Mouse (Mus musculus): ENCODE results near the gene Mtmr12. TPM values are rescaled to one million over a fixed set of nuclear protein-coding genes. Genes with fewer than 3 reads are reported as not detected.
"Not testable (repeated sequence)": the region's sequence is repeated elsewhere in the genome, so short reads cannot be mapped to it uniquely, and the experiment has no call there.

The Mtmr12 gene
- total RNA-seq, 2 experiments from 2014 or later, result 3.1 to 4.7 TPM

- DNase-seq, result peak; percentile 28
These were observed 6.7 kb downstream of the Mtmr12 start for GRCm38 (mm10) chr15:12211577-12211976.

- no peak for DNase-seq
These were observed 7.4 kb downstream of the Mtmr12 start for GRCm38 (mm10) chr15:12212266-12212665.

DNA sequence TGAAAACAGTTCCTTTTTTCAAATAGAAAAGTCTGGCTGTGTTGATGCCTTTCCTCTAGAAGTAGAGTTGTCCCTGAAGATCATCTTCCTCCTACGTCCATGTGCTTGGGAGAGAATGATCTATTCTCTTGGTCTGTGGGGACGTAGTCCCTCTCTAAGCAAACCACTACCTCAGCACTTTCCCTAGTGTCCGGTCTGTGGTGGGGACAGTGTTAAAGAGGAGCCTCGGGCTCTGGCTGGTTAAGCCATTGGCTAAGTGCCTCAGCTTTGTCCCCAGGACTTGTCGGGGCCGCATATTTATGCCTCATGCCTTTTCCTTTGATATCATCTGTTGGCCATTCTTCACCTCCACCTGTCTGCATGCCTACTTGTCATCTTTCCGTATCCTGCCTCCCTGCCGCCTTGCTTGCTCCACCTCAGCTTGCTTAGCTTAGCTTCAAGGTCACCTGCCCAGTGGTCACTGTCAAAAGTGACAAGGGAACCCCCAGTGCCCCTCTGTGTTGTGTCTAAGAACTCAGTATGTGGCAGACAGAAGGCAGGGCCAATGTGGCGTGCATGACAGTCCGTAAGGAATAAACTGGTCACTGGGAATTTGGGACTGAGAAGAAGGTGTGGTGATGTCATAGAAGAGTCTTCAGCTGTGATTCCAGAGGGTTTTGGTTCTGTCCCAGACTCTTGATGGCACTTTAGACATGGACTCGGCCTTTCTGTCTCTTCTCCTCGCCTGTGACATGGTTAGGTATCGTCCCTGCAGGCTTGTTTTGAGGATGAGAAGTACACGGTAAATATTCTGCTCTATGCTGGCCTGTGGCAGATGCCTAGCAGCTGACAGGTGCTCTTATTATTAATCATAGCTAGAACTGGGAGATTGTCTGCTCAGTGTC, 9.9 kb downstream of the Mtmr12 start:
- DNase-seq, result no peak

GRCm38 (mm10) chr15:12215415-12215718, 10.5 kb downstream of the Mtmr12 start:
- DNase-seq, result no peak

- no peak for DNase-seq
These were observed 11.3 kb downstream of the Mtmr12 start for GRCm38 (mm10) chr15:12216119-12216518.

DNA sequence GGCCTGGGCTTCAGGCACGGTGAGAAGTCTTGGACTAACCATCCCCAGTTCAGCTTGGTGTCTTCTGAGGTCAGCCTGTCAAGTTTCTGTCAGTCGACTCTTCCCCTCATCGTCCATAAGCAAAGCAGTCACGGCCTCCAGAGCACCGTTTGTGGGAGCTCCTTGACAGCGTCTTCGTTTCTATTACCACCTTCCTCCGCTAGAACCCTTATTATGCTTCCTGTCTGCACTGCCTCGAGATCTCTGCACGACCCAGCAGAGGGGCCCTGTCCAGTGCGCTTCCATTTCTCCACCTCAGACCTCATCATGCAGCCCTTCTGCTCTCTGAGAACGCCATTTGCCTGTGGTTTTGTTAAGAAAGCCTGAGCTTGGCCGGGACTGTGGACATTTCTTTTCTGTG, 12.0 kb downstream of the Mtmr12 start:
- DNase-seq, result no peak

DNA sequence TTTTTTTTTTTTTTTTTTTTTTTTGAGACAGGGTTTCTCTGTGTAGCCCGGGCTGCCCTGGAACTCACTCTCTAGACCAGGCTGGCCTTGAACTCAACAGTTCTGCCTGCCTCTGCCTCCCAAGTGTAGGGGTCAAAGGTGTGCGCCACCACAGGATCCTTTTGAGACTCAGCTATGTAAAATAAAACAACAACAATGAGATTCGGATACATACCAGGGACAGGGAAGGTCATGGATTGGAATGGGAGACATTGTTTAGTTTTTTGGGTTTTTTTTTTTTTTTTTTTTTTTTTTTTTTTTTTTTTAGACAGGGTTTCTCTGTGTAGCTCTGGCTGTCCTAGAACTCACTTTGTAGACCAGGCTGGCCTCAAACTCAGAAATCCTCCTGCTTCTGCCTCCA, 12.5 kb downstream of the Mtmr12 start:
- DNase-seq, result not testable (repeated sequence)

DNA sequence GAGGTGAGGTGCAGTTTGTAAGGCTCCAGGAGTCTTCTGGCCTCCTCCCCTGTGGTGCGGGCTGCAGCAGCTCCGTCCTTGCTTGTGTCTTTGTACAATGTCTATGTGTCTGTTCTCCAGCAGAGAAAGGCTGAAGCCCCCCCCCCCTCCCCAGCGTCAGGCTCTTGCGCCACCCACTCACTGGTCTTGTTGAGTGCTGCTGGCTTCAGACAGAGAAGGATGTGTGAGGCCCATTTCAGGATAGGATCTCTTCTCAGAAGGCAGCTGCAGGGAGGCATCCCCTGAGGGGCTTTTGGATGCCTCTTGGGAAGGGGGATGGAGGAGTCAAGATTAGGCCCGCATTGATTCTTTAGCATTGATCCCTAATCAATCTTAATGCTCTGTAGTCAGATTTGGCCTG, 13.0 kb downstream of the Mtmr12 start:
- no peak for DNase-seq

DNA sequence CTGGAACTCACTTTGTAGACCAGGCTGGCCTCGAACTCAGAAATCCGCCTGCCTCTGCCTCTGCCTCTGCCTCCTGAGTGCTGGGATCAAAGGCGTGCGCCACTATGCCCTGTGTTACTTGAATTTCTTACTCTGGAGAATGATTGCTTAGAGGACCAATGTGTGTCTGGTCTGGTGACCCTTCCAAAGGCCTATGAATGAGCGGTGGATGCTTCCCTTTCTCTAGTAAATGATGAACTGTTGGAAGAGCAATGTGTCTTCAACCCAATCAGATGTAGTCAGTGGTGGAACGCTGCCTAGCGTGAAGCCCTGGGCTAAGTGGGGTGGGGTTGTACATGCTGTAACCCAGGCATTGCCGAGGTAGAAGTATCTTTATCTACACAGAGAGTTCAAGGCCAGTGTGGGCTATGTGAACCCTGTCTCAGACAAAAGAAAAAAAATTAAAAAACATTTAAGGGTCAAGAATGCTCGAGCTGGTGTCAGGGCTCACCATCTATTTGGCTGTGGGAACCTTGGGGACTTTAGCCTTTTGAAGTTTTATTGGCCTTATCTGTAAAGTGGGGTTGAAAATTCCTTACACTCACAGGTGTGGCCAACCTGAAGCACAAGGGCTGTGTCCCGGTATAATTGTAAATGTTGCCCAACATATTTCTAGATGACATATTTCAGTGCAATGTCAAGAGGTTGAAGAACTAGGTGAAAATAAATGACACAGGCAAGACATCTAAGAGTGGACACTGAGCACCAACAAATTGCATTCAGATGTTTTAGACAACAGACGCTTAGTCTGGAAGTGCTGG, 14.0 kb downstream of the Mtmr12 start:
- DNase-seq, result no peak

- no peak for DNase-seq
These were observed 16.3 kb downstream of the Mtmr12 start for GRCm38 (mm10) chr15:12221131-12221530.

DNA sequence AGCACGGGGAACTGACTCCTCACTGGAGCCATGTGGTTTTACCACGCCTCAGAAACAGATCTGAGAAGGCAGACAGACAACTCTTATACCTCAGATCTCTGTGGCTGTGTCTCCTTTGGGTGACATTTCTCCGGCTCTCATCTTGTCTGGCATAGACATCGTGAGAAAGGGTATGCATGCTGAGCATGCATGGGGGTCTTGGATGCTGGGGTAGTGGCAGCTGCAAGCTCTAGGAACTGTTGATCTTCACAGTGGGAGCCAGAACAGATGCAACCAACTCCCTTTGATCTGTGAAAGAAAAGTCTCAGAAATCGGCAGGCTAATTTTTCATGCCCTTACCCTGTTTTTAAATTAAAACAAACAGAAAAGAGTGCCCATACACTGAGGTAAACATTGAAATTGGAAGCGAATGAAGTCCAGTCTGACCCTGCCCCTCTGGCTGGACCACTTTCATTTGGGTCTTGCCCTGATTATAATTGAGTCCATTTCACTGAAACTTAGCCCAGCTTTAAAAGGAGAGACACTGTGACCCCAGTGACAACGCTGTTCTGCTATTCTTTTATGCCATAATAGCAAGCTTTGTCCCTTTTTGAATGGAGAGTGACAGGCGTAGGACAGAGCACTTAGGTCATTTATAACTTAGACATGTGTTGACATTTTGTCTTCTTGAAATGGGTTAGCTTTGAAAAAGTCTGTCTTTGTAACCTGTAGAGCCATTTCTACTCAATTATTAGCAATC, 17.9 kb downstream of the Mtmr12 start:
- DNase-seq, result no peak

DNA sequence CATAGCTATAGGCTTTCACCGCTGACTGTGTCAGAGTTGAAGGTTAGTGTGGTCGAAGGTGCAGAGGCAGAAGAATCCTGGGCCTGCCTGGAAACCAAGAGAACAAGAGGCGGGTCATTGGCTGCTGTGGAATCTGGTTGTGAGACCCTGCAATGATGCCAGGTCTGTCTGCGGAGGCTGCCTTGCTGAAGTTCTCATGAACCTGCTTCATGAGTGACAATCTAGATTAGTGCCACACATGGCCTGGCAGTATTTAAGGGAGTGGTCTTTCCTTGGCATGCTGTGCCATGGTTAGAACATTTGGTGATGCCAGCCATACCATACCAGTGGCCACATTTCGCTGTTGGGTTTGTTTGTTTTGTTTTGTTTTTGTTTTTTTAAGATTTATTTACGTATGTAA, 18.6 kb downstream of the Mtmr12 start:
- no peak for DNase-seq

DNA sequence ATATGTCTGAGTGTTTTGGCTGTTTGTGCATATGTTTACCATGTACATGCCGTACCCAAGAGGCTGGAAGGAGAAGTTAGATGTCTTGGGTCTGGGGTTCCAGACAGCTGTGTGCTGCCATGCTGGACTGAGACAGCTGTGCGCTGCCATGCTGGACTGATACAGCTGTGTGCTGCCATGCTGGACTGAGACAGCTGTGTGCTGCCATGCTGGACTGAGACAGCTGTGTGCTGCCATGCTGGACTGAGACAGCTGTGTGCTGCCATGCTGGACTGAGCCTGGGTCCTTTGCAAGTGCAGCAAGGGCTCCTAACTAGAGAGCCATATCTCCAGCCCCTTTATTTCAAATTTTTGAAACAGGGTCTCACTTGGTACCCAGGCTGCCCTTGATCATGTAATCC, 19.4 kb downstream of the Mtmr12 start:
- no peak for DNase-seq

- DNase-seq, result no peak
These were observed 20.2 kb downstream of the Mtmr12 start for GRCm38 (mm10) chr15:12225062-12225461.

DNA sequence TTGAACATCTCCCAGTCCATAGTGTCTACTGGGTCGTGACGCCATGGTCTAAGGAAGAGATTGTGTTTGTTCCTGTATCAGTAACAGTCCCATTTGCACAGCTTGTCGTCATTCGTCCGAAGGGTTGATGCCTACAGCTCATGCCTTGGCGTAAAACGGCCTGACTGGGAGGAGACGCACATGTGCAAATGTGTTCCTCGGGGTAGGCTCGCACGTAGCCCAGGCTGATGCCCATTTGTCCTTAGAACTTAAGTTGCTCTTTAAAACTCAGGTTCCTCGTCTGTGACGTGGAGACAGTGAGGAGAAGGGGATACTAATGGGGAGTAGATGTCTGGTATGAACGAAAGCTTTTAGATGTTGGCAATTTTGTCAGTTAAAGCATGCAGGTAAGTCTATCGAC, 22.1 kb downstream of the Mtmr12 start:
- no peak for DNase-seq

DNA sequence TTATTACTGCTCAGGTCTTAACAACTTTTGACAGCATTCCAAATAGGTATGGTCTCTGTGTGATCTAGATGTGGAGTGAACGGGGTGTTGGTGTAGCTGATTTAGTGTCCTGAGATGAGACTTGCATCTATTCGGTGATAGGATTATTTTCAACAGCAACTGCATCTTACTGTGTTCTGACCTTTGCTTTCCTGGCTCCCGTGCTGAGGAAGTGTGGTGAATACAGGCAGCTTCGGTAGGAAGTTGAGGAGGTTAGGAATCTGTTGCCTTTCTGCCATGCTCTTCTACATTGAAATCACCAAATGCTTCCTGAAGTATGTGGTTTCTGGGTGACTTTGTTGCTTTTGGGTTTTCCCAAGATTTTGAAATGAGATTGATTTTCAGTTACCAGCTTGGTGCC, 22.5 kb downstream of the Mtmr12 start:
- DNase-seq, result no peak

- DNase-seq, result no peak
These were observed 24.9 kb downstream of the Mtmr12 start for GRCm38 (mm10) chr15:12229603-12230242.

DNA sequence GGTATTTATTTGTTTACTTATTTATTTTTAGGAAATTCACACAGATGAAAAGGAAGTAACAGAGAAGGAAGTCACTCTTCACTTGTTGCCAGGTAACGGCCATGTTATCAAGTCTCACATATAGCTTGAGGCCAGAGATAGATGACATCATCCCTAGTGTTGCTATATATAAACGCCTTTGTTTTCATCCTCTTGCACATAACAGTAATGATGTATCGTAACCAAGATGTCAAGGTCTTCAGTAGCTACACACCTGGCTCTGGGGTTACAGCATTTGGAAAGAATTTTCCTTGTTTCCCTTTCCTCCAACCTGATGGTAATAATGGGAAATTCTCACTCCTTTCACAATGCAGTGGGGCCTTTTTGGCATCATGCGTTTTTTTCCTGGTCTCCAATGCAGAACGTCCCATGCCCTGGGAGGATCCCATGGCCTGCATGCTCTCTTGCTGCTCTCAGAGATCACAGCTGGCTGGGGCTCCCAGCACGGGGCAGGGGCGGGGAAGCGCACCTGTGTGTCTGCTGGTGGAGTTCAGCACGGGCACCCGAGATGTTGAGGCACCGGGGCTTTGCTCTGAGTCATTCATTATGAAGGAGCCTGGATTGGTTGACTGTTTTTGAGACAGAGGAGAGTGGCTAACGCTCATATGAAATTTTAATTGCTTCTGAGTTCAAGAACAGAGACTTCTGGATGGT, 25.6 kb downstream of the Mtmr12 start:
- no peak for DNase-seq

DNA sequence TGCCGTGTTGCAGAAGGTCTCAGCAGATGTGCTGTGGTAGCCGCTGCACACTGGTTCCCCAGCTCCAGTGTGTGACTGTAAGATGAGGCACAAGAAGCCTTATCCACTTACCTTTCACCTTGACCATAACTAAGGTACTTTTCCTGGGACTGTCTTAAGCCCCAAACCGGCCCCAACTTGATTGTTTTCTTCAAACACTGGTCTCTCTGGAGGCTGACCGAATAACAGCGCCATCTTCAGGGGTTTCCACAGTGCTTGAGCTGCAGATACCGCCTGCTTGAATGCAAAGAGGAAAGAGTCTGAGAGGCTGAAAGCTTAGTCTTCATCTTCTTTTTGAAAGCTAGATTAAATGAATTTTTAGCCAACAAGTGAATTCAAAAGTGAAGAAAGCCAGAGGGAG, 26.6 kb downstream of the Mtmr12 start:
- no peak for DNase-seq

- DNase-seq, result no peak
These were observed 27.6 kb downstream of the Mtmr12 start for GRCm38 (mm10) chr15:12232429-12232828.

DNA sequence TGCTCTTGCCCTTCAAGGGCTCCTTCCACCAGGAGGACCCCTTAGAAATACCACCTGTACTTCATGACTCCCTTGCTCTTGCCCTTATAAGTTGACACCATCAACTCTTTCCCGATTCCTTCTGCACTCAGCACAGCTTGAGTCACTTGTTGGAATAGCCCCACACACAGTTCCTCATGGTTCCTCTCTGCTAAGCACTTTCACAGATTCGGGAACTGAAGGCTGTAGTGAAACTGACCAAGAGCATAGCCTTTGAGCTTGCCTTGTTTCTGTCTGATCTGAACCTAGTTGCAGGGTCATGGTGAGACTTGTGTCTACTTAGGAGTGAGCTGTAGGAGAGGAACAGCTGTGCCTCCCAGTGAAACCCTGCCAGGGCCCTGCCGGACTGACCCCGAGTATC, 28.2 kb downstream of the Mtmr12 start:
- no peak for DNase-seq

GRCm38 (mm10) chr15:12235559-12235958, 30.7 kb downstream of the Mtmr12 start:
- no peak for DNase-seq
